In genomic region chr1:167162495-167162894, GRCm38 (mm10) we compare ENCODE assay signal across 22 mouse cellular contexts.
DNase-seq lines count a peak whose midpoint lies in the region; ATAC-seq and TF ChIP-seq lines count a peak whose summit lies in the region.
"Had no signal": no experiment of that assay in that cellular context is flagged by ENCODE, and none has a peak within 500 bp of the region (broad histone marks: within the 10 kb centered on the region; RNA-seq: fewer than 3 reads in every experiment).

No protein-coding gene starts in this region.

- no peaks in the 10 kb centered on the region for H3K4me1 ChIP-seq in kidney, embryonic 14.5 days (ENCODE audit: control insufficient read depth, insufficient read depth, low read length)
- H3K4me1 ChIP-seq in kidney, embryonic 16.5 days (ENCODE audit: insufficient read depth, low read length), result no peaks in the 10 kb centered on the region; the same call in 1 of the 2 replicates
- H3K4me1 ChIP-seq in midbrain, embryonic 14.5 days (ENCODE audit: control insufficient read depth, insufficient read depth, low read length), result no peaks in the 10 kb centered on the region
- no peaks in the 10 kb centered on the region for H3K4me1 ChIP-seq in midbrain, postnatal 0 days (ENCODE audit: insufficient read depth, low read length)
- H3K4me1 ChIP-seq: forebrain, embryonic 13.5 days had no signal

- peak; percentile 48; the same call in 1 of the 2 replicates for ATAC-seq in kidney, embryonic 14.5 days (ENCODE audit: low FRiP score, low TSS enrichment)
- ATAC-seq in kidney, embryonic 16.5 days (ENCODE audit: low FRiP score, low TSS enrichment), result peak; percentile 63; the same call in 1 of the 2 replicates
- 0 out of 2 replicates have a peak, but pooled peaks have one; percentile 37 for ATAC-seq in midbrain, embryonic 14.5 days (ENCODE audit: low FRiP score, low TSS enrichment)
- no peak for ATAC-seq in midbrain, postnatal 0 days (ENCODE audit: low FRiP score)
- ATAC-seq: activated CD4-positive, CD25-positive, alpha-beta regulatory T cell, adult 4 months; forebrain, embryonic 13.5 days; forebrain, embryonic 15.5 days; Patski had no signal

- no peaks in the 10 kb centered on the region for H3K36me3 ChIP-seq in kidney, embryonic 14.5 days (ENCODE audit: control insufficient read depth, insufficient read depth, low read length)
- H3K36me3 ChIP-seq in kidney, embryonic 16.5 days (ENCODE audit: insufficient read depth, low read length), result no peaks in the 10 kb centered on the region
- H3K36me3 ChIP-seq in midbrain, embryonic 14.5 days (ENCODE audit: control insufficient read depth, insufficient read depth, low read length), result no peaks in the 10 kb centered on the region
- H3K36me3 ChIP-seq in midbrain, postnatal 0 days (ENCODE audit: insufficient read depth, low read length), result no peaks in the 10 kb centered on the region
- H3K36me3 ChIP-seq: embryonic facial prominence, embryonic 10.5 days; embryonic facial prominence, embryonic 12.5 days; forebrain, embryonic 15.5 days; G1E had no signal

- intact Hi-C loops in left cerebral cortex, postnatal 25 days (cut with DNase I), result no loop called here

- no peak overlapping the region for H3K9ac ChIP-seq in kidney, embryonic 14.5 days (ENCODE audit: low read depth, low read length)
- H3K9ac ChIP-seq in kidney, embryonic 16.5 days (replicated peaks; ENCODE audit: low read length), result no peak overlapping the region
- no peak overlapping the region for H3K9ac ChIP-seq in midbrain, embryonic 14.5 days (replicated peaks; ENCODE audit: low read length)
- H3K9ac ChIP-seq in midbrain, postnatal 0 days (replicated peaks; ENCODE audit: low read length, poor library complexity, severe bottlenecking), result no peak overlapping the region
- H3K9ac ChIP-seq: embryonic facial prominence, embryonic 12.5 days; forebrain, embryonic 13.5 days; forebrain, embryonic 15.5 days had no signal

- H3K9me3 ChIP-seq in kidney, embryonic 14.5 days (ENCODE audit: control insufficient read depth, low read length), result no peaks in the 10 kb centered on the region
- H3K9me3 ChIP-seq in kidney, embryonic 16.5 days (ENCODE audit: low read length), result no peaks in the 10 kb centered on the region
- H3K9me3 ChIP-seq in midbrain, embryonic 14.5 days (ENCODE audit: control insufficient read depth, low read length), result no peaks in the 10 kb centered on the region
- H3K9me3 ChIP-seq in midbrain, postnatal 0 days (ENCODE audit: low read length), result no peaks in the 10 kb centered on the region
- H3K9me3 ChIP-seq: embryonic facial prominence, embryonic 10.5 days; embryonic facial prominence, embryonic 12.5 days; forebrain, embryonic 13.5 days; forebrain, embryonic 15.5 days had no signal

- H3K27ac ChIP-seq in kidney, embryonic 14.5 days (ENCODE audit: low read depth, low read length), result no peak overlapping the region
- no peak overlapping the region for H3K27ac ChIP-seq in kidney, embryonic 16.5 days (ENCODE audit: low read length)
- H3K27ac ChIP-seq in midbrain, embryonic 14.5 days (replicated peaks; ENCODE audit: low read depth, low read length), result no peak overlapping the region
- no peak overlapping the region for H3K27ac ChIP-seq in midbrain, postnatal 0 days (ENCODE audit: low read depth, low read length)
- H3K27ac ChIP-seq: embryonic facial prominence, embryonic 10.5 days; embryonic facial prominence, embryonic 12.5 days; forebrain, embryonic 13.5 days; forebrain, embryonic 15.5 days had no signal

- no peak overlapping the region for H3K4me2 ChIP-seq in kidney, embryonic 14.5 days (replicated peaks; ENCODE audit: low read depth, low read length)
- H3K4me2 ChIP-seq in kidney, embryonic 16.5 days (replicated peaks; ENCODE audit: low read depth, low read length), result peak overlapping the region; percentile 20; the same call in 1 of the 2 replicates
- no peak overlapping the region for H3K4me2 ChIP-seq in midbrain, embryonic 14.5 days (ENCODE audit: low read length)
- H3K4me2 ChIP-seq in midbrain, postnatal 0 days (ENCODE audit: low read depth, low read length, poor library complexity, severe bottlenecking), result no peak overlapping the region
- H3K4me2 ChIP-seq: embryonic facial prominence, embryonic 12.5 days; forebrain, embryonic 13.5 days; forebrain, embryonic 15.5 days had no signal

- no peak for TF ChIP-seq CTCF in midbrain, postnatal 0 days (IDR thresholded peaks at IDR 0.05)

- DNase-seq in kidney, adult 11 months, result no peak
- DNase-seq in kidney, postnatal 14 days, result no peak
- no peak for DNase-seq in midbrain, embryonic 14.5 days
- DNase-seq in midbrain, postnatal 0 days (ENCODE audit: low spot score), result no peak
- DNase-seq in left cerebral cortex, postnatal 25 days (ENCODE audit: low spot score in 2 of 2), result no peak
- DNase-seq: adrenal gland, adult 8-10 months; adrenal gland, postnatal 14 days; adrenal gland, postnatal 36 days; cerebellum, adult 11-12 months; cerebellum, adult 2 months; cerebellum, adult 9-10 months; cerebellum, postnatal 10 days; cerebellum, postnatal 25 days had no signal

- no peak overlapping the region for H3K4me3 ChIP-seq in kidney, embryonic 14.5 days (ENCODE audit: low read length)
- H3K4me3 ChIP-seq in kidney, embryonic 16.5 days (ENCODE audit: low read length), result no peak overlapping the region
- no peak overlapping the region for H3K4me3 ChIP-seq in midbrain, embryonic 14.5 days (replicated peaks; ENCODE audit: low read depth, low read length)
- no peak overlapping the region for H3K4me3 ChIP-seq in midbrain, postnatal 0 days (ENCODE audit: low read depth, low read length)
- H3K4me3 ChIP-seq: embryonic facial prominence, embryonic 10.5 days; embryonic facial prominence, embryonic 12.5 days; forebrain, embryonic 13.5 days; forebrain, embryonic 15.5 days had no signal

- 47% methylated on average over 8 of the region's 8 CpGs for WGBS in kidney, embryonic 14.5 days
- 49% methylated on average over 8 of the region's 8 CpGs for WGBS in kidney, embryonic 16.5 days
- WGBS in midbrain, embryonic 14.5 days, result 68% methylated on average over 8 of the region's 8 CpGs
- 71% methylated on average over 8 of the region's 8 CpGs for WGBS in midbrain, postnatal 0 days

- no peaks in the 10 kb centered on the region for H3K27me3 ChIP-seq in kidney, embryonic 14.5 days (ENCODE audit: control insufficient read depth, insufficient read depth, low read length)
- no peaks in the 10 kb centered on the region for H3K27me3 ChIP-seq in kidney, embryonic 16.5 days (ENCODE audit: insufficient read depth, low read length)
- no peaks in the 10 kb centered on the region for H3K27me3 ChIP-seq in midbrain, embryonic 14.5 days (ENCODE audit: control insufficient read depth, insufficient read depth, low read length)
- H3K27me3 ChIP-seq in midbrain, postnatal 0 days (ENCODE audit: insufficient read depth, low read length), result no peaks in the 10 kb centered on the region
- H3K27me3 ChIP-seq: embryonic facial prominence, embryonic 12.5 days; forebrain, embryonic 13.5 days; forebrain, embryonic 15.5 days had no signal
